Mouse (Mus musculus) testis, adult 2 months (tissue): Measurements from ENCODE around the gene Nrxn1.

Source experiments
- CTCF ChIP-seq: fragments of 200-500 bp; IDR thresholded peaks from 2 replicates; pipeline ENCODE4 v1.5.1; 2012; ENCODE audit warnings: low read depth, mild to moderate bottlenecking, inconsistent platforms, low read length, moderate library complexity; ENCODE audit not compliant: control insufficient read depth, insufficient read depth, insufficient replicate concordance
- POLR2A ChIP-seq: fragments of 200-500 bp; IDR thresholded peaks from 2 replicates; pipeline ENCODE4 v1.6.1; 2012; ENCODE audit warnings: low read depth, mild to moderate bottlenecking, inconsistent platforms, low read length, moderate library complexity; ENCODE audit not compliant: control insufficient read depth

DNA sequence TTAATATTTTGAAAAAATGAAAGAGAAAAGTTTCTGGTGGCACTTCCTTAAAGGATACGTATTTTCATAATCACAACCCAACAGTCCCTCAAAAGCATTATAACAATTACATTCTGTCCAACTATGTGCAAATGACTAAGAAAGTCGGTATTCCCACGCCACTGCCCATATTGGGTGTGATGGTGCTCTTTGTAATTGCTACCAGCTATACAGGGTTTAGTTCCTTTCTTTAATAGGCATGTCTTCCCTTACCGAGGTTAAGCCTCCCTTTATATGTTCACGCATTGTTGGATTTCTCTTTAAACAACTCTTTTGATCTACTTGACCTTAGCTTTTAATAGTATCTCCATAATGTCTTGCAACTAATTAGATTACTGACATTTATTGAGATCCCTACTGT lies 18.1 kb downstream of the Nrxn1 start:
- TF ChIP-seq CTCF: no peak
- TF ChIP-seq POLR2A: no peak
